Mouse (Mus musculus) myocyte (in vitro differentiated cells): Measurements from ENCODE around the gene Tshz2. TPM values are rescaled to one million over a fixed set of nuclear protein-coding genes. Genes with fewer than 3 reads are reported as not detected.

Experiments
- H3K27me3 ChIP-seq: one replicate; pipeline ENCODE4 v1.6.1; 2011; ENCODE audit not compliant: control insufficient read depth, insufficient read depth, insufficient read length
- H3K36me3 ChIP-seq: one replicate; pipeline ENCODE4 v1.6.1; 2011; ENCODE audit not compliant: control insufficient read depth, insufficient read depth
- H3K4me2 ChIP-seq: one replicate; pipeline ENCODE4 v1.6.1; 2011; ENCODE audit warnings: low read depth, control low read depth
- H3K4me3 ChIP-seq: one replicate; pipeline ENCODE4 v1.5.1; 2011; ENCODE audit warnings: mild to moderate bottlenecking, control low read depth, moderate library complexity
- H3K79me2 ChIP-seq: one replicate; pipeline ENCODE4 v1.6.1; 2011; ENCODE audit not compliant: control insufficient read depth, insufficient read depth
- H3ac ChIP-seq: one replicate; pipeline ENCODE4 v1.6.1; 2011; ENCODE audit not compliant: control insufficient read depth, insufficient read length
- CEBPB ChIP-seq: IDR thresholded peaks from 2 replicates; pipeline ENCODE4 v1.6.1; 2011; ENCODE audit warnings: mild to moderate bottlenecking, moderate library complexity; ENCODE audit not compliant: poor library complexity, insufficient read depth, severe bottlenecking
- E2F4 ChIP-seq: IDR thresholded peaks from one replicate; pipeline ENCODE4 v1.6.1; 2011; ENCODE audit warnings: mild to moderate bottlenecking, control low read depth, moderate library complexity; ENCODE audit not compliant: insufficient read depth
- MAX ChIP-seq: IDR thresholded peaks from one replicate; pipeline ENCODE4 v1.6.1; 2011; ENCODE audit warnings: low read depth, mild to moderate bottlenecking, control low read depth
- MYOD1 ChIP-seq, 3 experiments: IDR thresholded peaks; one replicate each; pipeline ENCODE4 v1.6.1; 2011; ENCODE audit warnings: control low read depth in 2 of 3, low read depth in 2 of 3, mild to moderate bottlenecking in 2 of 3, moderate library complexity in 1 of 3; ENCODE audit not compliant: insufficient read length in 2 of 3, control insufficient read depth in 1 of 3
- MYOG ChIP-seq, 3 experiments: IDR thresholded peaks; one replicate each; pipeline ENCODE4 v1.6.1; 2011; ENCODE audit warnings: control low read depth in 2 of 3, low read depth in 2 of 3, mild to moderate bottlenecking in 2 of 3; ENCODE audit not compliant: insufficient read length in 2 of 3, control insufficient read depth in 1 of 3, insufficient read depth in 1 of 3
- POLR2A ChIP-seq: IDR thresholded peaks from one replicate; pipeline ENCODE4 v1.6.1; 2011; ENCODE audit warnings: low read depth, mild to moderate bottlenecking, control low read depth, moderate library complexity; ENCODE audit not compliant: insufficient read length
- POLR2AphosphoS2 ChIP-seq: IDR thresholded peaks from one replicate; pipeline ENCODE4 v1.6.1; 2011; ENCODE audit warnings: low read depth, control low read depth; ENCODE audit not compliant: insufficient read length
- REST ChIP-seq: IDR thresholded peaks from one replicate; pipeline ENCODE4 v1.6.1; 2011; ENCODE audit warnings: mild to moderate bottlenecking, control low read depth, moderate library complexity; ENCODE audit not compliant: insufficient read depth, insufficient read length
- SRF ChIP-seq: IDR thresholded peaks from one replicate; pipeline ENCODE4 v1.6.1; 2011; ENCODE audit warnings: low read depth; ENCODE audit not compliant: control insufficient read depth, insufficient read length
- TCF12 ChIP-seq: IDR thresholded peaks from one replicate; pipeline ENCODE4 v1.6.1; 2011; ENCODE audit warnings: mild to moderate bottlenecking, control low read depth; ENCODE audit not compliant: poor library complexity, insufficient read depth, severe bottlenecking
- TCF3 ChIP-seq: IDR thresholded peaks from one replicate; pipeline ENCODE4 v1.6.1; 2011; ENCODE audit warnings: low read depth, control low read depth; ENCODE audit not compliant: insufficient read length
- USF1 ChIP-seq: IDR thresholded peaks from one replicate; pipeline ENCODE4 v1.6.1; 2011; ENCODE audit warnings: low read depth, mild to moderate bottlenecking, control low read depth, moderate library complexity
- polyA plus RNA-seq: library from polyadenylated mRNA; unstranded; fragments of >200 nt; fragmentation: generic; extraction: Trizol; gene quantifications from one replicate; pipeline ENCODE4 v1.2.1, GENCODE M21; 2012; ENCODE audit warnings: missing spikeins

Gene Tshz2
- polyA plus RNA-seq, 1 experiment, result not detected

DNA sequence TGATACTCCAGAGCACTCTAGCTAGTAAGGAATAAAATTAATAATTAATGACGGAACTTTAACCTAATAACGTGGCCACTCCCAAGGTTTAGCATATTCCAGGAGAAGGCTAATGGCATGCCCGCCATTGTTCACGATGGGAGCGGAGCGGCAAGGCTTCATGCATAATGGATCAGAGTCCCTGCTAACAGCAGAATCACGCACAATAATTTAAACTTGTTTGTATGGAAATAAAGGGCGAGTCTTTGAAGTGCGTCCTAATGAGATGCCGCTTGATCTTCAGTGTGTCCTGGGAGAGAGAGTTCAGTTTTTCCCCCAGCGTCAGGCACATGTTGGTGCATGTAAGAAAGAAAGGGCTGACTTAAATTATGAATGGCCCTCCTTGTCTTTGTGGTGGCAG is 376.9 kb downstream of the Tshz2 start:
- Histone ChIP-seq H3K36me3 (no peaks in the 10 kb centered on the region), H3K79me2 (no peaks in the 10 kb centered on the region), H3K4me3 (no peak overlapping the region), H3ac (no peak overlapping the region), H3K4me2 (no peak overlapping the region), H3K27me3 (no peaks in the 10 kb centered on the region)
- TF ChIP-seq SRF, result no peak
- no peak for TF ChIP-seq CEBPB

DNA sequence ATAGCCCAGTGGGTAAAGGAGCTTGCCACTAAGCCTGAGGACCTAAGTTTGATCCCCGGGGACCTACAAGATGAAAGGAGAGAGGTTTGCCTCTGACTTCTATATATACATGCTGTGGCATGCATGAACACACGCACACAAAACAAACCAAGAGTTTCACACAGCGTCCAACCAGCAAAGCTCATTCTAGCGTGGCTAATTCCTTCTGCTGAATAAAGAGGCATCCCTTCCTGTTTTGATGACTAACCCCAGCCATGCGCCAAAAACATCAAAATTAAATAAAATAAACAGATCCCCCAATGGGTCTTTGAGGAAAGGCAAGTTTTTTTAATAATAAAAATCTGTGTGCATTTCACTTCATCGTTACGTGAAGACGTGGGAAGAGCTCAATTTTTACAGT is 379.0 kb downstream of the Tshz2 start:
- no peak overlapping the region for H3K4me2 ChIP-seq
- no peaks in the 10 kb centered on the region for H3K79me2 ChIP-seq
- no peak overlapping the region for H3ac ChIP-seq
- no peak for TF ChIP-seq POLR2A
- H3K27me3 ChIP-seq, result no peaks in the 10 kb centered on the region
- no peaks in the 10 kb centered on the region for H3K36me3 ChIP-seq
- no peak overlapping the region for H3K4me3 ChIP-seq

DNA sequence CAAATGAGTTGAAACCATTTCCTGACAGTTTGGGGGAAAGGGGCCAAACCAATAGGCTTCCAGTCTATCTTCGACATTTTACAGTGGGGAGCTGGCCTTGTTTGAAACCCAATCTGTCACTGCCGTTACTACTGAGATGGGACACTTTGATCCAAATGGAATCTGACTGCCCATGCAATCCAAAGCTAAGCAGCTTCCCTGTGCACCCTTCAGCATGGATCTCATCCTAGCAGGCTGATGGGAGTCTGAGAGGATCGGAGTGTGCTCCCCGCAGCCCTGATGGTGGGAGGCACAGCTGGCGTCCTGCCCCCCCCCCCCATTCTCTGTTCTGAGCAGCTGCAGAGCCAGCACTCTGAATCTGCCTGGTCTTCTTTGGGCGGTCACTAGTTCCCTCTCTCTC is 384.5 kb downstream of the Tshz2 start:
- H3K4me2 ChIP-seq, result no peak overlapping the region
- TF ChIP-seq USF1 (no peak), SRF (no peak), MYOG (IDR thresholded peaks at IDR 0.05; ENCODE audit: control insufficient read depth in 1 of 3, insufficient read depth in 1 of 3, insufficient read length in 2 of 3, low read depth in 2 of 3) (no peak), MYOD1 (IDR thresholded peaks at IDR 0.05; ENCODE audit: control insufficient read depth in 1 of 3, insufficient read length in 2 of 3, low read depth in 2 of 3) (no peak), CEBPB (no peak), REST (no peak), POLR2A (no peak), POLR2AphosphoS2 (no peak), TCF3 (no peak), TCF12 (no peak), MAX (no peak), E2F4 (no peak)
- H3K27me3 ChIP-seq, result no peaks in the 10 kb centered on the region
- H3K4me3 ChIP-seq, result no peak overlapping the region
- H3K79me2 ChIP-seq, result no peaks in the 10 kb centered on the region
- no peaks in the 10 kb centered on the region for H3K36me3 ChIP-seq
- no peak overlapping the region for H3ac ChIP-seq

DNA sequence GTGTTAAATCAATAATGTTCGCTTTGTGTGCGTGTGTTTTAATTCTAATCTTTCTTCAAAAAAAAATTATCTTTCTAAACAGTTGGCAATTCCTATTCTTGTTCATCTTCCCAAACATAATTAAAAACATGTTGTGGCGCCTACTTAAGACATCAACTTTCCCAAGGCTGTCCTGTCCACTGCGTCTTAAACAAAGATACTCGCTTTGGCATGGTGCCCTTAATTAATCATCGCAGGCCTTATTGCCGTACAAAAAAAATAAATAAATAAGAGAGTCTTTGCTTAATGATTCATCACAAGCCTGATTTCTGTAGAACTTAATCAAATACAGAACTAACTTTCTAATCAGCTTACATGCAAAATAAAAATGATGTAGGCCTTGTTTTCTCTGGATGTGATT is 385.1 kb downstream of the Tshz2 start:
- no peak for TF ChIP-seq MAX
- no peak for TF ChIP-seq MYOD1 (IDR thresholded peaks at IDR 0.05; ENCODE audit: control insufficient read depth in 1 of 3, insufficient read length in 2 of 3, low read depth in 2 of 3)
- no peak for TF ChIP-seq TCF12
- TF ChIP-seq SRF, result no peak
- TF ChIP-seq CEBPB, result no peak
- TF ChIP-seq REST, result no peak
- TF ChIP-seq USF1, result no peak
- TF ChIP-seq MYOG (IDR thresholded peaks at IDR 0.05; ENCODE audit: control insufficient read depth in 1 of 3, insufficient read depth in 1 of 3, insufficient read length in 2 of 3, low read depth in 2 of 3), result no peak
- TF ChIP-seq POLR2AphosphoS2, result no peak
- TF ChIP-seq POLR2A, result no peak
- TF ChIP-seq TCF3, result no peak
- TF ChIP-seq E2F4, result no peak
- Histone ChIP-seq H3K4me3 (no peak overlapping the region), H3K79me2 (no peaks in the 10 kb centered on the region), H3ac (no peak overlapping the region), H3K36me3 (no peaks in the 10 kb centered on the region), H3K27me3 (no peaks in the 10 kb centered on the region), H3K4me2 (no peak overlapping the region)

DNA sequence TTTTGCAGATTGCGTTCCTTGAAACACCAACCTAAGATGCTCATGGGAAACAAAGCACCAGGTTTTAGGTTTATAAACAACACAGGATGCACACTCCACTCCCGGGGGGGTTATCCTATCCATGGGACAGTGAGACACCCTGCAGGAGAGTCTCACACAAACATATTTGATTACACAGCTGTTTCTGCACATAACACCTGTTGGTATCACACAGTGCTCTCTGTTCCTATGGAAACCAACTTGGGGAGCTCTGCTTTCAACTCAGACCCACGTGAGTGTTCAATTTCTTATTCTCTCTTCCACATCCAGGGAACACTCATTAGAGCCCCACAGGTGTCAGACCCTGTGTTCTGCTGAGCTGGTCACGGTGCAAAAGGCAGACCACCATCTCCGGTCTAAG is 390.1 kb downstream of the Tshz2 start:
- H3K79me2 ChIP-seq, result no peaks in the 10 kb centered on the region
- no peak overlapping the region for H3K4me3 ChIP-seq
- no peaks in the 10 kb centered on the region for H3K36me3 ChIP-seq
- H3K4me2 ChIP-seq, result no peak overlapping the region
- H3ac ChIP-seq, result no peak overlapping the region
- H3K27me3 ChIP-seq, result no peaks in the 10 kb centered on the region
- TF ChIP-seq MYOD1 (IDR thresholded peaks at IDR 0.05; ENCODE audit: control insufficient read depth in 1 of 3, insufficient read length in 2 of 3, low read depth in 2 of 3) (no peak), POLR2AphosphoS2 (no peak), REST (no peak), USF1 (no peak), MYOG (IDR thresholded peaks at IDR 0.05; ENCODE audit: control insufficient read depth in 1 of 3, insufficient read depth in 1 of 3, insufficient read length in 2 of 3, low read depth in 2 of 3) (no peak), TCF12 (no peak), E2F4 (no peak), CEBPB (no peak), TCF3 (no peak), MAX (no peak)

DNA sequence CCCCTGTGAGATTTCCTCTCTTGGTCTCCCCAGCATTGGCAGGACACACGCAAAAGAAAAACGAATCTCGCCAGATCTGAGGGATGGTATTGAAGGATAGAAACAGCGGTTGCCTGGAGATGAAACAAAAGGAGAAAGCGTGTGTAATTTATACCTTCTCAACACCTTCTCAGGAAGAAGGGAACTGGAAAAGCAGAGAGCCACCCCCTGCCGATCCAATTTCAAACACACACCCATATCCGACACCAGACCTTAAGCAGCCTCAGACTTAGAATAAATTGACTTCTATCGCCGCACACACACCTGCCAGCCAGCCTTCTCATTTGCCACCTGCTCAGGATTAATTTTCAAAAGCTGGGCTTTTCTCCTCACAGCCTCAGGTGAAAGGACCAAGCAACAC is 390.9 kb downstream of the Tshz2 start:
- H3K4me2 ChIP-seq, result no peak overlapping the region
- H3K4me3 ChIP-seq, result no peak overlapping the region
- H3K27me3 ChIP-seq, result no peaks in the 10 kb centered on the region
- no peak for TF ChIP-seq POLR2AphosphoS2
- no peak for TF ChIP-seq TCF3
- H3K36me3 ChIP-seq, result no peaks in the 10 kb centered on the region
- H3ac ChIP-seq, result no peak overlapping the region
- H3K79me2 ChIP-seq, result no peaks in the 10 kb centered on the region

DNA sequence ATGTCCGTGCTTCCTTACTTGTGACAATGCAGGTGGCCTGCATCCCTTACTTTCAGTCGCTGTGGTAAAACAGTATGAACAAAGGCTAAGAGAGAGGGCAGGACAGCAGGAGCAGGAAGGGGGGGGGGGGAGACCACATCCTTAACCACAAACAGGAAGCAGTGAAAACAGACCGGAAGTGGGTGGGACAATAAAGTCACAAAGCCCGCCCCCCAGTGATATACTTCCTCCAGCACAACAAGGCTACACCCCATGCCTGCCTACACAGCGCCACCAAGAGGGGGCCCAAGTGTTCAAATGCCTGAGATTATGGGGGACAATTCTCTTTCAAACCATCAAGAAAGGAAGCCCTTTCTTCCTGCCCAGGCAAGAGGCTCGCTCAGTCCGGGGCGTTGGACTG is 392.1 kb downstream of the Tshz2 start:
- Histone ChIP-seq H3K4me2 (no peak overlapping the region), H3K36me3 (no peaks in the 10 kb centered on the region), H3K4me3 (no peak overlapping the region), H3ac (no peak overlapping the region), H3K79me2 (no peaks in the 10 kb centered on the region), H3K27me3 (no peaks in the 10 kb centered on the region)
- TF ChIP-seq POLR2AphosphoS2 (no peak), MAX (no peak), USF1 (no peak), E2F4 (no peak), REST (no peak), MYOD1 (IDR thresholded peaks at IDR 0.05; ENCODE audit: control insufficient read depth in 1 of 3, insufficient read length in 2 of 3, low read depth in 2 of 3) (no peak), MYOG (IDR thresholded peaks at IDR 0.05; ENCODE audit: control insufficient read depth in 1 of 3, insufficient read depth in 1 of 3, insufficient read length in 2 of 3, low read depth in 2 of 3) (no peak), TCF3 (no peak), CEBPB (no peak), POLR2A (no peak), SRF (no peak), TCF12 (no peak)
